Mouse (Mus musculus): Measurements from ENCODE around the gene Ifnz. TPM values are rescaled to one million over a fixed set of nuclear protein-coding genes. Genes with fewer than 3 reads are reported as not detected.

Ifnz gene
- polyA plus RNA-seq, 1 experiment from 2014 or later, result not detected

Other genes with a start within 250 kb of the Ifnz start
- not detected in 2 replicates for gene Ifna15, start 223.9 kb upstream of the Ifnz start, polyA plus RNA-seq (2014; fragmentation: Nextera tagmentation; extraction: Ambion mirVana)
- not detected in 2 replicates for gene Ifna14, start 210.3 kb upstream of the Ifnz start, polyA plus RNA-seq (2014; fragmentation: Nextera tagmentation; extraction: Ambion mirVana)
- not detected in 2 replicates for gene Ifna9, start 189.7 kb upstream of the Ifnz start, polyA plus RNA-seq (2014; fragmentation: Nextera tagmentation; extraction: Ambion mirVana)
- gene Ifna12, start 178.8 kb upstream of the Ifnz start, polyA plus RNA-seq (2014; fragmentation: Nextera tagmentation; extraction: Ambion mirVana), result not detected in 2 replicates
- gene C87499, start 147.7 kb upstream of the Ifnz start, polyA plus RNA-seq (2014; fragmentation: Nextera tagmentation; extraction: Ambion mirVana), result not detected in 2 replicates
- gene Ifna13, start 137.7 kb upstream of the Ifnz start, polyA plus RNA-seq (2014; fragmentation: Nextera tagmentation; extraction: Ambion mirVana), result not detected in 2 replicates
- not detected in 2 replicates for gene Ifna16, start 105.2 kb upstream of the Ifnz start, polyA plus RNA-seq (2014; fragmentation: Nextera tagmentation; extraction: Ambion mirVana)
- gene Ifna2, start 98.2 kb upstream of the Ifnz start, polyA plus RNA-seq (2014; fragmentation: Nextera tagmentation; extraction: Ambion mirVana), result not detected in 2 replicates
- not detected in 2 replicates for gene Ifnab, start 90.8 kb upstream of the Ifnz start, polyA plus RNA-seq (2014; fragmentation: Nextera tagmentation; extraction: Ambion mirVana)
- 2.4 and 3.2 TPM in 2 replicates for gene Gm26566, start 60.3 kb upstream of the Ifnz start, polyA plus RNA-seq (2014; fragmentation: Nextera tagmentation; extraction: Ambion mirVana)
- 144 and 155 TPM in 2 replicates for gene Klhl9, start 59.7 kb upstream of the Ifnz start, polyA plus RNA-seq (2014; fragmentation: Nextera tagmentation; extraction: Ambion mirVana)
- gene Gm13271, start 27.3 kb upstream of the Ifnz start, polyA plus RNA-seq (2014; fragmentation: Nextera tagmentation; extraction: Ambion mirVana), result not detected in 2 replicates
- gene Gm13283, start 22.0 kb upstream of the Ifnz start, polyA plus RNA-seq (2014; fragmentation: Nextera tagmentation; extraction: Ambion mirVana), result 0.15 TPM in 1 of 2 replicates, not detected in the other
- not detected in 2 replicates for gene Gm13290, start 8.3 kb upstream of the Ifnz start, polyA plus RNA-seq (2014; fragmentation: Nextera tagmentation; extraction: Ambion mirVana)
- gene Gm13289, start 5.2 kb upstream of the Ifnz start, polyA plus RNA-seq (2014; fragmentation: Nextera tagmentation; extraction: Ambion mirVana), result not detected in 2 replicates
- not detected in 2 replicates for gene Gm13272, start 2.3 kb upstream of the Ifnz start, polyA plus RNA-seq (2014; fragmentation: Nextera tagmentation; extraction: Ambion mirVana)
- gene Gm13276, start 3.6 kb downstream of the Ifnz start, polyA plus RNA-seq (2014; fragmentation: Nextera tagmentation; extraction: Ambion mirVana), result not detected in 2 replicates
- not detected in 2 replicates for gene Gm13277, start 6.5 kb downstream of the Ifnz start, polyA plus RNA-seq (2014; fragmentation: Nextera tagmentation; extraction: Ambion mirVana)
- gene Gm13278, start 9.4 kb downstream of the Ifnz start, polyA plus RNA-seq (2014; fragmentation: Nextera tagmentation; extraction: Ambion mirVana), result not detected in 2 replicates
- not detected in 2 replicates for gene Gm13275, start 12.4 kb downstream of the Ifnz start, polyA plus RNA-seq (2014; fragmentation: Nextera tagmentation; extraction: Ambion mirVana)
- not detected in 2 replicates for gene Gm13279, start 15.3 kb downstream of the Ifnz start, polyA plus RNA-seq (2014; fragmentation: Nextera tagmentation; extraction: Ambion mirVana)
- gene Gm13285, start 17.5 kb downstream of the Ifnz start, polyA plus RNA-seq (2014; fragmentation: Nextera tagmentation; extraction: Ambion mirVana), result 0.16 TPM in 1 of 2 replicates, not detected in the other
- not detected in 2 replicates for gene Gm13287, start 21.1 kb downstream of the Ifnz start, polyA plus RNA-seq (2014; fragmentation: Nextera tagmentation; extraction: Ambion mirVana)
- gene Gm13288, start 23.4 kb downstream of the Ifnz start, polyA plus RNA-seq (2014; fragmentation: Nextera tagmentation; extraction: Ambion mirVana), result not detected in 2 replicates
- not detected in 2 replicates for gene Ifna7, start 34.1 kb downstream of the Ifnz start, polyA plus RNA-seq (2014; fragmentation: Nextera tagmentation; extraction: Ambion mirVana)
- gene Ifna11, start 37.8 kb downstream of the Ifnz start, polyA plus RNA-seq (2014; fragmentation: Nextera tagmentation; extraction: Ambion mirVana), result not detected in 2 replicates
- not detected in 2 replicates for gene Ifna6, start 45.3 kb downstream of the Ifnz start, polyA plus RNA-seq (2014; fragmentation: Nextera tagmentation; extraction: Ambion mirVana)
- not detected in 2 replicates for gene Ifna5, start 53.4 kb downstream of the Ifnz start, polyA plus RNA-seq (2014; fragmentation: Nextera tagmentation; extraction: Ambion mirVana)
- gene Ifna4, start 59.7 kb downstream of the Ifnz start, polyA plus RNA-seq (2014; fragmentation: Nextera tagmentation; extraction: Ambion mirVana), result not detected in 2 replicates
- gene Ifna1, start 68.0 kb downstream of the Ifnz start, polyA plus RNA-seq (2014; fragmentation: Nextera tagmentation; extraction: Ambion mirVana), result not detected in 2 replicates
- not detected in 2 replicates for gene Ifne, start 98.1 kb downstream of the Ifnz start, polyA plus RNA-seq (2014; fragmentation: Nextera tagmentation; extraction: Ambion mirVana)